Mouse (Mus musculus) embryonic fibroblast, embryonic 13.5 days (primary cell): ENCODE measurements around the gene Coq8b. TPM values are rescaled to one million over a fixed set of nuclear protein-coding genes. Genes with fewer than 3 reads are reported as not detected.

Experiments
- H3K27ac ChIP-seq: 2 replicates; pipeline ENCODE4 v1.5.1; 2012; ENCODE audit warnings: low read length, control low read depth, inconsistent platforms; ENCODE audit not compliant: insufficient read depth
- H3K4me1 ChIP-seq: 2 replicates; pipeline ENCODE4 v1.6.1; 2011; ENCODE audit warnings: low read length; ENCODE audit not compliant: control insufficient read depth, insufficient read depth
- H3K4me3 ChIP-seq: 2 replicates; pipeline ENCODE4 v1.5.1; 2011; ENCODE audit warnings: mild to moderate bottlenecking, control low read depth, low read length; ENCODE audit not compliant: insufficient read depth
- CTCF ChIP-seq: IDR thresholded peaks from 2 replicates; pipeline ENCODE4 v1.5.1; 2011; ENCODE audit warnings: mild to moderate bottlenecking, control low read depth, low read length, moderate library complexity, borderline replicate concordance; ENCODE audit not compliant: insufficient read depth
- POLR2A ChIP-seq: IDR thresholded peaks from 2 replicates; pipeline ENCODE4 v1.6.1; 2011; ENCODE audit warnings: low read depth, mild to moderate bottlenecking, control low read depth, low read length, moderate library complexity
- polyA plus RNA-seq: library from polyadenylated mRNA; stranded (reverse); fragments of >200 nt; gene quantifications from 2 replicates; pipeline ENCODE4 v1.2.4, GENCODE M21; 2011; ENCODE audit warnings: low read depth; ENCODE audit not compliant: missing spikeins, insufficient read length

The Coq8b gene
- polyA plus RNA-seq, 1 experiment: 21.6 TPM

DNA sequence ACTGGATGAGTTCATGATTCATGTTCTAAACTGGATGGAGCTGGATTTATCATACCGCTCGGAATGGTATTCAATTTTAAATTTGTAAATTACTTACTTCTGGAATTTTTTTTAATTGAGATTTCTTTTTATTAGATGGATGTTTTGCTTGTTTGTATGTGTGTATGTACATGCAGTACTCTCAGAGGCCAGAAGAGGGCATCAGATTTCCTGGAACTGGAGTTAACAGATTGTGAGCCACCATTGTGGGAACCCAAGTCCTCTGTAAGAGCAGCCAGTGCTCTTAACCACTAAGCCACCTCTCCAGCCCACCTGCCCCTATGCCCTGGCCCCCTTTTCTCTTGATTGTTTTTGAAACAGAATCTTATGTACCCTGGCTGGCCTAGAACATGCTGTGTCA lies 16.3 kb downstream of the Coq8b start:
- TF ChIP-seq CTCF (no peak), POLR2A (no peak)
- H3K27ac ChIP-seq: no peak overlapping the region
- H3K4me1 ChIP-seq: no peaks in the 10 kb centered on the region
- H3K4me3 ChIP-seq: no peak overlapping the region

DNA sequence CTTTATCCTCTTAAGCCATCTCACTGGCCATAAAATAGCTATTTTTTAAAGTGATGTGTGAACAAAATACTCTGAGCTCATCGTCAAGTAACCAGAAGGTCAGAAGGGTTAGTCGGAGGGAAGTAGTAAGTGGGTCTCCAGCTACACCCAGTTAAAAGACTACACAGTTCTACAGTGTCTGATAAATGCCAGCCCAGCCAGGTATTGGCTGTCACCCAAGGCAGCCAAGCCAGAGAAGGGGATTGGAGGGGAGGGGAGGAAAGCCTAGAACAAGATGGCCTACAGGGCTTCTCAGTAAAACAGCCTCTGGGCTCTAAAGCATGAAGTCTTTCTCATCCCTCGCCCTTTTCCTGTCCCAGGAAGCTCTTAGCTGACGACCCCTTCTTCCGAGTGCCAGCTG lies 17.1 kb downstream of the Coq8b start:
- Histone ChIP-seq H3K4me1 (no peaks in the 10 kb centered on the region), H3K4me3 (no peak overlapping the region), H3K27ac (no peak overlapping the region)
- TF ChIP-seq CTCF: no peak
- TF ChIP-seq POLR2A: no peak

DNA sequence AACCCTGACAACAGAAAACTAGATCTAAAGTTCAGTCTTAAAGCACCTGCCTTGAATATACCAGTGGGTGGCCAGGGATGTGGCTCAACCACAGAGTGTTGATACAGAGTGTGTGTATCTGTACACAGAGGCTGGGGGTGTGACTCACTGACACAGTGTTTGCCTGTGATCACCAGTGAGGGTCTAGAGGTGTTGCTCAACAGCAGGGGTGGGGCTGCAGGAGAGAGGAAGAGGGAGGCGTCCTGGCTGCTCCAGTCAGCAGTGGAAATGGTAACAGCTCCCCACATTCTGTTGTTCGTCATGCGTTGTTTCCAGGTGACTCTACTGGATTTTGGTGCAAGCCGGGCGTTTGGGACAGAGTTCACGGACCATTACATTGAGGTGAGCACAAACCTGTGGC lies 19.1 kb downstream of the Coq8b start:
- Histone ChIP-seq H3K4me1 (no peaks in the 10 kb centered on the region), H3K27ac (no peak overlapping the region), H3K4me3 (no peak overlapping the region)
- TF ChIP-seq CTCF: no peak
- TF ChIP-seq POLR2A: no peak

DNA sequence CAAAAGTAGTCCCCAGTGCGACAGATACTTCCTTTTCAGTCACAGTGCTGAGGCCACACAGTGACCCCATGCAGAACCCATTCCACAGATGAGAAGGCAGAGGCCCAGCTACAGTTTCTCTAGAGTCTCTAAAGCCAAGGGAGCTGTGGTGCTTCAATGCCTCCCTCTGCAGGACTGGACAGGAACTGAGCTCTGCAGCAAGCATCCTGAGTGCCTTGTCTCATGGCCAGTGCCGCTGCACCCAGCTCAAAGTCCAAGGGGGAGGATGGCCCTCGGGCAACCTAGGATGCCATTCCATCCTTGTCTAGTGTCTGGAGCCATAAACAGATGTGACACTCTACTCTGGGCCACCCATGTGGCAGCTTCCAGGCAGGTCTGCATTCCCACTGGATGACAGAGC lies 22.9 kb downstream of the Coq8b start:
- Histone ChIP-seq H3K27ac (no peak overlapping the region), H3K4me1 (no peaks in the 10 kb centered on the region; the same call in 1 of the 2 replicates), H3K4me3 (no peak overlapping the region)
- TF ChIP-seq CTCF (peak; percentile 66; the same call in 1 of the 2 replicates), POLR2A (no peak)

DNA sequence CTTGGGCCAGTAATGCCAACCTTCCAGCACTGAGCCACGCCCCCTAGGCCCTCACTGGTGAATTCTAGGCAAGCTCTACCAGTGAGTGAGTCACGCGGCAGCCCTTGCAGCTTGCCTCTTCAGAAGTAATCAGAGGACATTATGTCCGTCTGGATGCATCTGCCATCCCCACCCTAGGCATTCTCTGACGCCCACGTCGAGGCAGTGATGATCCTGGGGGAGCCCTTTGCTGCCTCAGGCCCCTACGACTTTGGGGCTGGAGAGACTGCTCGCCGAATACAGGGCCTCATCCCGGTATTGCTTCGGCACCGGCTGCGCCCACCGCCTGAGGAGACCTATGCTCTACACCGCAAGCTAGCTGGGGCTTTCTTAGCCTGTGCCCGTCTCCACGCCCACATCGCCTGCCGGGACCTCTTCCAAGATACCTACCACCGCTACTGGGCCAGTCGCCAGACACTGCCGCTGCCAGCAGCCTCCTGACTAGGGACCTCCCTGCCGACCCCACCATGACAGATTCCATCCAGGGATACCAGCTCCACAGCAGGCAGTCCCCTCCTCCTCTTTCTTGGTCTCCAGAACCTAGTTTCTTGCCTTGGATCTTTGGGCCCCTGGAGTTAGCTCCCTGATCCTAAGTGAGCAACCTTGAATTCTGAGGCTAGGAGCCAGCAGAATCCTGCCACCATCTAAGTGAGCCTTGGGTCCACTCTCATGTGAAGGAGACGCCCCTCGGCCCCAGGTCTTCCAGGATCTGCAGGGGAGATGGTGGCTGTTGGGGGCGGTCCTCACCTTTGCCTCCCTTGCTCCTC lies 24.4 kb downstream of the Coq8b start:
- H3K4me1 ChIP-seq: peaks cover 2% of the 10 kb centered on the region
- H3K4me3 ChIP-seq: no peak overlapping the region
- H3K27ac ChIP-seq: peak overlapping the region; percentile 76
- TF ChIP-seq CTCF: no peak
- peak; percentile 44 for TF ChIP-seq POLR2A

DNA sequence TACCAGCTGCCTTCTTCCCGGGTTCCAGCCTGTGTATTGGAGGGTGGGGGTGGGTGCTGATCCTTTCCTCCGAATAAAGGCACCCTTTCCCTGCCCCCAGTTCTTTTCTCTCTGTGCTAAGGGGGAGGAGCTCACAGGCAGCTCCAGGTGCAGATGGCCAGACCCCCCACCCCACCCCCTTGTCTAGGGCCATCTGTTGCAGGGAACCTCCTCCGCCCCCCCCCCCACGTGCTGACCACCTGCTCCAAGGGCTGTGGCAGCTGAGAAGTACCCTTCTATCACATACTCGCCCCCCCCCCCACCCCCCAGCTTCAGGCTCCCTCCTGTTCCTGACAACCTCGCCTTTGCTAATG lies 25.0 kb downstream of the Coq8b start:
- peak overlapping the region; percentile 23 for H3K4me3 ChIP-seq
- peak overlapping the region; percentile 76 for H3K27ac ChIP-seq
- peaks cover 2% of the 10 kb centered on the region for H3K4me1 ChIP-seq
- no peak for TF ChIP-seq CTCF
- no peak for TF ChIP-seq POLR2A

DNA sequence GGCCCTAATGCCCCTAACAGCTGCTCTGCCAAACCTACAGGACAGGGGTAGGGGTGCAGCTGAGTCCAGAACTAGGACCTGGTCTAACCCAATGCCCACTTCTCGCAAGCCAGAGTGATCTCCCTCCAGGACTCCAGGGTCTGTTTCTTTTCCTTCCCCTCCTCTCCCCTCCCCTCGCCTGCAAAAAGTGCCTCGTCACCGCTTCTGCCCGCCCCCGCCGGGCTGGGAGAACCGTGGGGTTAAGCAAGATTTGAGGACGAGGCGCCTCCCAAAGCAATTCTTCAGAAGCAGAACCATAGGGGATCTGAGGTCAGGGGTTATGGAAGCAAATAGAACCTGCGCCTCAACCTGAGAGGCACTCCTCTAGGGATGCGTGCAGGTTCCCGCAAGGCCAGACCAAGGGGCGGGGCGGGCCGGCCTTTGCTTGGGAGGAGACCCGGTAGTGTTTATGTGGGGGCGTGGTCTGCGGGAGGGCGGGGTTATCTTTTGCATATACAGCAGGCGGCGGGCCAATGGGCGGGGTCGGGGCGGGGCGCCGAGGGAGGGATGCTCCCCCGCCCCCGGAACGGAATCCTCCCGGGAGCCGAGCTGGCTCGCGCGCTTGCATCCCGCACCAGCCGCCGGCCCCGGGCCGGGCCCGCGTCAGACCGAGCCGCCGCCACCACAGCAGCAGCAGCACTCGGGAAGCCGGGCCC lies 25.5 kb downstream of the Coq8b start, which contains the start of gene Numbl:
Gene Numbl, plus strand, starts transcription at position 229 of the 695 bp plus-strand sequence.
- peak within 1 kb of the TSS; percentile 83 for H3K27ac ChIP-seq
- H3K4me3 ChIP-seq: peak within 1 kb of the TSS; percentile 89
- peaks cover 2% of the 10 kb centered on the region for H3K4me1 ChIP-seq
- TF ChIP-seq CTCF: no peak
- TF ChIP-seq POLR2A: peak; percentile 70

DNA sequence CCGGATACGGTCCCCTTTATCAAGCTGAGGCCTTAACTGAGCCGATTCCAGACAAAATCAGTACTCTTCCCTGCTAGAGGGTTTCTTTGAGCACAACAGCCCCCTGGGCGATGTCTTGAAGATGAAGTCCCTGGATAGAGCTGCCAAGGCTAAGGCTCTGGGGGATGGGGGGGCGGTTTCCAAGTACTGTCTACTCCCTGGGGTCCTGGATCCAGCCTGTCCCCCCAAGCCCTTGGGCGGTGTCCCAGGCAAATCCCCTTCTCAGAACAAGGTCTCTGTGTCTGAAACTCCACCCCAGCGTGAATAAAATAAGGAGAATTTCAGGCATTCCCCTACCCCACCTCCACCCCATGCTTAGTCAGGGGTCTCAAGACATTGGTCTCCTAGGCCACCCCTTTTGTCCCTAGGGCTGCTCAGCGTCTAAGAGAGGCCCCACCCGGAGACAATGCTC lies 26.5 kb downstream of the Coq8b start:
- TF ChIP-seq POLR2A (no peak; the same call in 1 of the 2 replicates), CTCF (no peak)
- Histone ChIP-seq H3K4me1 (peaks cover 2% of the 10 kb centered on the region), H3K4me3 (peak overlapping the region; percentile 89), H3K27ac (peak overlapping the region; percentile 83)

DNA sequence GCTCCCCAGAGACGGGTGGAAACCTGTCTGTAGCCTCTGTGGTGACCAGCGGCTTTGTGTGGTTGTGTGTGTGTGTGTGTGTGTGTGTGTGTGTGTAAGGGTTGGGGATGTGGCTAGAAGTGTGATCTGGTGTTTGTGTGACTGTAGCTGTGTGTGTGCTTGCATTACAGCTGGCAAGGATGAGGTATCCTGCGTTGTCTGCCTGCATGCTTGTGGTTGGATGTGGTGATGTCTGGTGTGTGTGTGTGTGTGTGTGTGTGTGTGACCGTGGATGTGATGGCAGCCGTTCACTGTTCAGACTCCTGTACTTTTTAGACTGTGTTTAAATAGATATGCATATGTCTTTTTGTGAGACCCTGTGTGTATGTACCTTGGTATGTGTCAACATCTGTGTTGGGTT lies 26.9 kb downstream of the Coq8b start:
- TF ChIP-seq CTCF (no peak), POLR2A (peak; percentile 64)
- Histone ChIP-seq H3K4me1 (peaks cover 2% of the 10 kb centered on the region), H3K4me3 (peak overlapping the region; percentile 89), H3K27ac (peak overlapping the region; percentile 83)

DNA sequence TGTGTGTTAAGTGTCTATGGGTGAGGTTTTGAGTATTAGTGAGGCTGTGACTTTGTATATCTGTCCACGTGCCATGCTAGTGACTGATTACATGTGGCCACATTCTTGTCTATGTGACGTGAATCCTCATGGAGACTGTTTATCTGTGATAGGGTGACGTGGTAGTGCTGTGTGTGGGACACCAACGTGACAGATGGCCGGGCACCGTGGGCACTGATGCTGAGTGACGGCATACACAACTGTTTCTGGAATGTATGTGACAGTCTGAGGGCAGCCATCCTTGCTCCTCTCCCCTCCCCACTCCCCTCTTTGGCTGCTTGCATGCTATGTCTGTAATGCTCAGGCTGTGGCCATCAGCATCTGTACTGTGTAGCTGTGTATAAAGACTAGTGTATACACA lies 28.0 kb downstream of the Coq8b start:
- Histone ChIP-seq H3K4me1 (peaks cover 2% of the 10 kb centered on the region), H3K4me3 (no peak overlapping the region), H3K27ac (no peak overlapping the region)
- TF ChIP-seq CTCF: no peak
- no peak for TF ChIP-seq POLR2A
